Mouse (Mus musculus) erythroblast, embryonic 14.5 days (primary cell): ENCODE data around the gene Phkb. TPM values are rescaled to one million over a fixed set of nuclear protein-coding genes. Genes with fewer than 3 reads are reported as not detected.

Experiments used
- H3K27me3 ChIP-seq: 2 replicates; pipeline ENCODE4 v1.6.1; 2012; ENCODE audit warnings: inconsistent platforms; ENCODE audit not compliant: control insufficient read depth
- H3K36me3 ChIP-seq: 2 replicates; pipeline ENCODE4 v1.6.1; 2012; ENCODE audit warnings: mild to moderate bottlenecking, inconsistent platforms; ENCODE audit not compliant: control insufficient read depth
- H3K4me1 ChIP-seq: 2 replicates; pipeline ENCODE4 v1.6.1; 2012; ENCODE audit warnings: inconsistent platforms; ENCODE audit not compliant: control insufficient read depth
- H3K4me3 ChIP-seq: replicated peaks from 2 replicates; pipeline ENCODE3; 2012; ENCODE audit warnings: moderate library complexity, mild to moderate bottlenecking, inconsistent platforms
- H3K9me3 ChIP-seq: 2 replicates; pipeline ENCODE4 v1.6.1; 2012; ENCODE audit warnings: low read length, inconsistent platforms, mixed read lengths; ENCODE audit not compliant: control insufficient read depth
- GATA1 ChIP-seq: IDR thresholded peaks from 2 replicates; pipeline ENCODE4 v1.6.1; 2012; ENCODE audit warnings: low read length, inconsistent platforms, mixed read lengths
- TAL1 ChIP-seq: IDR thresholded peaks from 3 replicates; pipeline ENCODE4 v1.6.1; 2012; ENCODE audit warnings: low read length, inconsistent platforms, mixed read lengths
- polyA plus RNA-seq: library from polyadenylated mRNA; stranded (reverse); fragments of >175 nt; gene quantifications from 2 replicates; pipeline ENCODE4 v1.2.3, GENCODE M21; 2012

The Phkb gene
- polyA plus RNA-seq, 1 experiment = 0.10 TPM

- H3K36me3 ChIP-seq = no peaks in the 10 kb centered on the region
- H3K27me3 ChIP-seq = no peaks in the 10 kb centered on the region
- H3K4me1 ChIP-seq = no peaks in the 10 kb centered on the region
- H3K9me3 ChIP-seq = no peaks in the 10 kb centered on the region
- H3K4me3 ChIP-seq = no peak overlapping the region
- no peak for TF ChIP-seq TAL1
- TF ChIP-seq GATA1 = no peak
Observed at GRCm38 (mm10) chr8:85993661-85994060, 152.9 kb downstream of the Phkb start.

- no peak for TF ChIP-seq TAL1
- no peak for TF ChIP-seq GATA1
- Histone ChIP-seq H3K4me1 (no peaks in the 10 kb centered on the region), H3K27me3 (no peaks in the 10 kb centered on the region), H3K4me3 (no peak overlapping the region), H3K9me3 (no peaks in the 10 kb centered on the region), H3K36me3 (no peaks in the 10 kb centered on the region)
Observed at GRCm38 (mm10) chr8:85995971-85996370, 155.2 kb downstream of the Phkb start.

GRCm38 (mm10) chr8:86006485-86006884, 165.7 kb downstream of the Phkb start:
- no peaks in the 10 kb centered on the region for H3K36me3 ChIP-seq
- TF ChIP-seq TAL1 (no peak), GATA1 (no peak)
- no peaks in the 10 kb centered on the region for H3K4me1 ChIP-seq
- H3K4me3 ChIP-seq = no peak overlapping the region
- H3K27me3 ChIP-seq = no peaks in the 10 kb centered on the region
- no peaks in the 10 kb centered on the region; the same call in 1 of the 2 replicates for H3K9me3 ChIP-seq

GRCm38 (mm10) chr8:86016806-86017205, 176.0 kb downstream of the Phkb start:
- Histone ChIP-seq H3K27me3 (no peaks in the 10 kb centered on the region), H3K9me3 (no peaks in the 10 kb centered on the region), H3K36me3 (peaks cover 4% of the 10 kb centered on the region), H3K4me1 (no peaks in the 10 kb centered on the region), H3K4me3 (no peak overlapping the region)
- no peak for TF ChIP-seq TAL1
- TF ChIP-seq GATA1 = no peak

- Histone ChIP-seq H3K9me3 (no peaks in the 10 kb centered on the region), H3K27me3 (no peaks in the 10 kb centered on the region), H3K4me3 (no peak overlapping the region), H3K4me1 (no peaks in the 10 kb centered on the region), H3K36me3 (peaks cover 8% of the 10 kb centered on the region)
- TF ChIP-seq TAL1 (no peak), GATA1 (no peak)
Observed at GRCm38 (mm10) chr8:86028646-86029312, 188.0 kb downstream of the Phkb start.

- Histone ChIP-seq H3K9me3 (no peaks in the 10 kb centered on the region), H3K36me3 (peaks cover 8% of the 10 kb centered on the region), H3K4me3 (no peak overlapping the region), H3K4me1 (no peaks in the 10 kb centered on the region), H3K27me3 (no peaks in the 10 kb centered on the region)
- TF ChIP-seq GATA1 (no peak), TAL1 (no peak)
Observed at GRCm38 (mm10) chr8:86029451-86029850, 188.7 kb downstream of the Phkb start.

GRCm38 (mm10) chr8:86034662-86035365, 194.1 kb downstream of the Phkb start:
- TF ChIP-seq GATA1 (no peak), TAL1 (no peak)
- Histone ChIP-seq H3K27me3 (no peaks in the 10 kb centered on the region), H3K4me1 (peaks cover 2% of the 10 kb centered on the region; the same call in 1 of the 2 replicates), H3K4me3 (no peak overlapping the region), H3K9me3 (no peaks in the 10 kb centered on the region), H3K36me3 (peaks cover 6% of the 10 kb centered on the region)

GRCm38 (mm10) chr8:86035371-86035770, 194.6 kb downstream of the Phkb start:
- Histone ChIP-seq H3K9me3 (no peaks in the 10 kb centered on the region), H3K36me3 (peaks cover 6% of the 10 kb centered on the region), H3K4me3 (no peak overlapping the region), H3K4me1 (peaks cover 2% of the 10 kb centered on the region; the same call in 1 of the 2 replicates), H3K27me3 (no peaks in the 10 kb centered on the region)
- no peak for TF ChIP-seq TAL1
- no peak for TF ChIP-seq GATA1

- H3K4me3 ChIP-seq = no peak overlapping the region
- H3K27me3 ChIP-seq = no peaks in the 10 kb centered on the region
- peaks cover under 1% of the 10 kb centered on the region; the same call in 1 of the 2 replicates for H3K36me3 ChIP-seq
- no peaks in the 10 kb centered on the region for H3K9me3 ChIP-seq
- no peak for TF ChIP-seq GATA1
- no peak for TF ChIP-seq TAL1
- H3K4me1 ChIP-seq = peaks cover 2% of the 10 kb centered on the region; the same call in 1 of the 2 replicates
Observed at GRCm38 (mm10) chr8:86038462-86038861, 197.7 kb downstream of the Phkb start.
